Mouse (Mus musculus) cerebellum, adult 2 months (tissue): Measurements from ENCODE around the gene Bhlhb9.

ENCODE experiments used
- CTCF ChIP-seq: fragments of 200-500 bp; IDR thresholded peaks from 2 replicates; pipeline ENCODE4 v1.5.1; 2011; ENCODE audit warnings: low read depth, mild to moderate bottlenecking, control low read depth, low read length, moderate library complexity, borderline replicate concordance; ENCODE audit not compliant: insufficient read depth
- POLR2A ChIP-seq: fragments of 200-500 bp; IDR thresholded peaks from 2 replicates; pipeline ENCODE4 v1.6.1; 2011; ENCODE audit warnings: low read length, control low read depth, borderline replicate concordance; ENCODE audit not compliant: insufficient read depth

GRCm38 (mm10) chrX:135879626-135880025 is 82.2 kb downstream of the Bhlhb9 start:
- TF ChIP-seq CTCF (no peak), POLR2A (no peak)
